8 mouse cellular contexts compared by ENCODE assay signal in the genomic region with DNA sequence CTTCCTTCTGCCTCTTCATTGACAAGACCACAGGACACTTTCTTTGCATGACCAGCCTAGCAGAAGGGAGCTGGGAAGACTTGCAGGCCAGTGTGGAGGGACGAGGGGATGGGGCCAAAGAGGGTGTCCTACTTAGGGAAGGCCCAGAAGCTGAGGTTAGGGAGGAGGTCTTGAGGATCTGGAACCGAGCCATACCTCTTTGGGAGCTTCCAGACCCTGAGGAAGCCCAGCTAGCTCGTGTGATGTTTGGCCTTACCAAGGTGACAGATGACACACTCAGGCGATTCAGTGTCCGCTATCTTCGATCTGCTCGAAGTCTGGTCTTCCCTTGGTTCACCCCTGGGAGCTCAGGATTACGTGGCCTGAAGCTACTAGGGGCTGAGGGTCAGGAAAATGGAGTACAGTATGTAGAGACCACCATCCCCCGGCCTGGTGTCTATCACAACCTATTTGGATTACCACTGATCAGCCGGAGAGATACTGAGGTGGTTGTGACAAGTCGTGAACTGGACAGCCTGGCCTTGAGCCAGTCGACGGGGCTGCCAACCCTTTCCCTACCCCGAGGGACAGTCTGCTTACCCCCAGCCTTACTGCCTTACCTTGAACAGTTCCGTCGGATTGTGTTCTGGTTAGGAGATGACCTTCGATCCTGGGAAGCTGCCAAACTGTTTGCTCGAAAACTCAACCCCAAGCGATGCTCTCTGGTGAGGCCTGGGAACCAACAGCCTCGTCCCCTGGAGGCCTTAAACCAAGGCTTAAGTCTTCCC. TPM values are rescaled to one million over a fixed set of nuclear protein-coding genes. Genes with fewer than 3 reads are reported as not detected.
DNase-seq lines count a peak whose midpoint lies in the region; ATAC-seq and TF ChIP-seq lines count a peak whose summit lies in the region.

No protein-coding gene starts in this region.

- no peak for DNase-seq in layer of hippocampus, adult 2 months (ENCODE audit: low spot score in 2 of 2)
- DNase-seq in layer of hippocampus, adult 11-12 months (ENCODE audit: low spot score) = no peak
- no peak for DNase-seq in forebrain, embryonic 10.5 days (ENCODE audit: extremely low spot score, low spot score)
- peak; percentile 71 for DNase-seq in kidney, postnatal 10 days
- DNase-seq in left cerebral cortex, adult 18-20 months (ENCODE audit: low spot score in 2 of 2) = no peak
- DNase-seq in right cerebral cortex, adult 2 months (ENCODE audit: low spot score in 2 of 2) = no peak
- no peak for DNase-seq in spleen, postnatal 14 days (ENCODE audit: low spot score in 2 of 2)

- 94% methylated on average over 20 of the region's 20 CpGs for WGBS in forebrain, embryonic 10.5 days
- 93% methylated on average over 20 of the region's 20 CpGs for WGBS in neural tube, embryonic 13.5 days

- peak overlapping the region; percentile 77 for H3K4me2 ChIP-seq in neural tube, embryonic 13.5 days

- H3K4me1 ChIP-seq in forebrain, embryonic 10.5 days = peaks cover 36% of the 10 kb centered on the region
- peaks cover 49% of the 10 kb centered on the region for H3K4me1 ChIP-seq in neural tube, embryonic 13.5 days (replicated peaks)

- peak overlapping the region; percentile 83; the same call in 1 of the 2 replicates for H3K9ac ChIP-seq in neural tube, embryonic 13.5 days

- no peaks in the 10 kb centered on the region for H3K27me3 ChIP-seq in forebrain, embryonic 10.5 days (ENCODE audit: poor library complexity, severe bottlenecking)
- no peaks in the 10 kb centered on the region for H3K27me3 ChIP-seq in neural tube, embryonic 13.5 days

- no peak for TF ChIP-seq CTCF in layer of hippocampus, adult 2 months (conservative IDR thresholded peaks at IDR 0.05)

- peak overlapping the region; percentile 97; the same call in 1 of the 2 replicates for H3K4me3 ChIP-seq in layer of hippocampus, adult 2 months
- peak overlapping the region; percentile 73 for H3K4me3 ChIP-seq in forebrain, embryonic 10.5 days
- peak overlapping the region; percentile 81 for H3K4me3 ChIP-seq in neural tube, embryonic 13.5 days

- no peaks in the 10 kb centered on the region; the same call in 1 of the 2 replicates for H3K9me3 ChIP-seq in forebrain, embryonic 10.5 days
- no peaks in the 10 kb centered on the region for H3K9me3 ChIP-seq in neural tube, embryonic 13.5 days

- no peak overlapping the region; the same call in 1 of the 2 replicates for H3K27ac ChIP-seq in layer of hippocampus, adult 2 months
- 0 out of 2 replicates have a peak overlapping the region, but pooled peaks have one; percentile 88 for H3K27ac ChIP-seq in forebrain, embryonic 10.5 days
- H3K27ac ChIP-seq in neural tube, embryonic 13.5 days (replicated peaks) = peak overlapping the region; percentile 79; the same call in 1 of the 2 replicates

- H3K36me3 ChIP-seq in forebrain, embryonic 10.5 days (replicated peaks) = peaks cover 76% of the 10 kb centered on the region
- peaks cover 52% of the 10 kb centered on the region for H3K36me3 ChIP-seq in neural tube, embryonic 13.5 days

- ATAC-seq in neural tube, embryonic 13.5 days (ENCODE audit: low read depth) = no peak

RNA-seq across cellular contexts. Expression of a gene that starts 1.4 kb away (rescaled TPM):
- 10 to 100 TPM; 38.6 to 41.1 TPM for total RNA-seq in layer of hippocampus, adult 2 months (2021)
- polyA plus RNA-seq in forebrain, embryonic 10.5 days (2016; fragmentation: Nextera tagmentation; extraction: Ambion mirVana) = 71.4 and 75.0 TPM in 2 replicates
- polyA plus RNA-seq in neural tube, embryonic 13.5 days (2015; fragmentation: Nextera tagmentation; extraction: Ambion mirVana) = 84.9 and 94.8 TPM in 2 replicates
- 10 to 100 TPM; 38.9 to 44.2 TPM for total RNA-seq in left cerebral cortex, adult 18-20 months (2021)

RNA-seq across cellular contexts. Expression of a gene that starts 2.1 kb away (rescaled TPM):
- 10 to 100 TPM; 14.7 to 15.3 TPM for total RNA-seq in layer of hippocampus, adult 2 months (2021)
- polyA plus RNA-seq in forebrain, embryonic 10.5 days (2016; fragmentation: Nextera tagmentation; extraction: Ambion mirVana) = 34.5 and 35.8 TPM in 2 replicates
- 15.6 and 17.0 TPM in 2 replicates for polyA plus RNA-seq in neural tube, embryonic 13.5 days (2015; fragmentation: Nextera tagmentation; extraction: Ambion mirVana)
- 10 to 100 TPM; 13.8 to 14.9 TPM for total RNA-seq in left cerebral cortex, adult 18-20 months (2021)

RNA-seq across cellular contexts. Expression of a gene that starts 6.6 kb away (rescaled TPM):
- total RNA-seq in layer of hippocampus, adult 2 months (2021) = 10 to 100 TPM; 28.5 to 30.1 TPM
- 47.9 and 52.4 TPM in 2 replicates for polyA plus RNA-seq in forebrain, embryonic 10.5 days (2016; fragmentation: Nextera tagmentation; extraction: Ambion mirVana)
- 29.1 and 30.8 TPM in 2 replicates for polyA plus RNA-seq in neural tube, embryonic 13.5 days (2015; fragmentation: Nextera tagmentation; extraction: Ambion mirVana)
- total RNA-seq in left cerebral cortex, adult 18-20 months (2021) = 10 to 100 TPM; 39.9 to 43.2 TPM

RNA-seq across cellular contexts. Expression of a gene that starts 18.7 kb away (rescaled TPM):
- 10 to 100 TPM; 20.0 to 21.6 TPM for total RNA-seq in layer of hippocampus, adult 2 months (2021)
- polyA plus RNA-seq in forebrain, embryonic 10.5 days (2016; fragmentation: Nextera tagmentation; extraction: Ambion mirVana) = 3.4 and 3.8 TPM in 2 replicates
- 16.7 and 17.4 TPM in 2 replicates for polyA plus RNA-seq in neural tube, embryonic 13.5 days (2015; fragmentation: Nextera tagmentation; extraction: Ambion mirVana)
- 10 to 100 TPM; 17.2 to 18.4 TPM for total RNA-seq in left cerebral cortex, adult 18-20 months (2021)

RNA-seq across cellular contexts. Expression of a gene that starts 37.9 kb away (rescaled TPM):
- total RNA-seq in layer of hippocampus, adult 2 months (2021) = 1 to 10 TPM; 2.1 to 3.3 TPM
- 0.15 and 0.25 TPM in 2 replicates for polyA plus RNA-seq in forebrain, embryonic 10.5 days (2016; fragmentation: Nextera tagmentation; extraction: Ambion mirVana)
- polyA plus RNA-seq in neural tube, embryonic 13.5 days (2015; fragmentation: Nextera tagmentation; extraction: Ambion mirVana) = 1.0 and 1.4 TPM in 2 replicates
- 1 to 10 TPM; 4.3 to 5.6 TPM for total RNA-seq in left cerebral cortex, adult 18-20 months (2021)
